Mouse (Mus musculus) adipocyte (in vitro differentiated cells): ENCODE data around the gene Osbpl6.
A peak's percentile ranks its signal among the peaks of the same experiment; 100 is the strongest.
"Not testable (repeated sequence)": the region's sequence is repeated elsewhere in the genome, so short reads cannot be mapped to it uniquely, and the experiment has no call there.

Experiments
- DNase-seq: peaks from one replicate; pipeline ENCODE4 v3.0.0-alpha.2; 2016; ENCODE audit warnings: low spot score

Gene Osbpl6

GRCm38 (mm10) chr2:76563862-76564261, 157.6 kb downstream of the Osbpl6 start:
- DNase-seq: peak; percentile 23

GRCm38 (mm10) chr2:76566933-76567551, 160.7 kb downstream of the Osbpl6 start:
- no peak for DNase-seq

GRCm38 (mm10) chr2:76571543-76571942, 165.2 kb downstream of the Osbpl6 start:
- no peak for DNase-seq

GRCm38 (mm10) chr2:76578911-76579310, 172.6 kb downstream of the Osbpl6 start:
- DNase-seq: no peak

GRCm38 (mm10) chr2:76585090-76585489, 178.8 kb downstream of the Osbpl6 start:
- no peak for DNase-seq

GRCm38 (mm10) chr2:76586906-76587305, 180.6 kb downstream of the Osbpl6 start:
- DNase-seq: no peak

GRCm38 (mm10) chr2:76590221-76590620, 183.9 kb downstream of the Osbpl6 start:
- DNase-seq: no peak

- DNase-seq: no peak
These were observed 186.2 kb downstream of the Osbpl6 start for GRCm38 (mm10) chr2:76592401-76592924.

- no peak for DNase-seq
These were observed 191.2 kb downstream of the Osbpl6 start for GRCm38 (mm10) chr2:76597521-76597920.

GRCm38 (mm10) chr2:76599214-76599613, 192.9 kb downstream of the Osbpl6 start:
- DNase-seq: no peak

GRCm38 (mm10) chr2:76602256-76602655, 195.9 kb downstream of the Osbpl6 start:
- no peak for DNase-seq

- DNase-seq: no peak
These were observed 200.4 kb downstream of the Osbpl6 start for GRCm38 (mm10) chr2:76606704-76607103.

- peak; percentile 7 for DNase-seq
These were observed 204.2 kb downstream of the Osbpl6 start for GRCm38 (mm10) chr2:76610326-76611104.

- no peak for DNase-seq
These were observed 205.7 kb downstream of the Osbpl6 start for GRCm38 (mm10) chr2:76611996-76612395.

- peak; percentile 55 for DNase-seq
These were observed 211.8 kb downstream of the Osbpl6 start for GRCm38 (mm10) chr2:76618078-76618477.

GRCm38 (mm10) chr2:76620188-76620587, 213.9 kb downstream of the Osbpl6 start:
- no peak for DNase-seq

GRCm38 (mm10) chr2:76621724-76622123, 215.4 kb downstream of the Osbpl6 start:
- DNase-seq: no peak

- DNase-seq: not testable (repeated sequence)
These were observed 216.0 kb downstream of the Osbpl6 start for GRCm38 (mm10) chr2:76622316-76622715.

- no peak for DNase-seq
These were observed 224.0 kb downstream of the Osbpl6 start for GRCm38 (mm10) chr2:76630293-76630692.

- DNase-seq: peak; percentile 67
These were observed 225.3 kb downstream of the Osbpl6 start for GRCm38 (mm10) chr2:76631600-76631999.

- DNase-seq: no peak
These were observed 233.3 kb downstream of the Osbpl6 start for GRCm38 (mm10) chr2:76639637-76640036.

- no peak for DNase-seq
These were observed 237.5 kb downstream of the Osbpl6 start for GRCm38 (mm10) chr2:76643801-76644200.

GRCm38 (mm10) chr2:76647441-76647869, 241.1 kb downstream of the Osbpl6 start:
- DNase-seq: no peak
